Mouse (Mus musculus): ENCODE data around the gene Phpt1. TPM values are rescaled to one million over a fixed set of nuclear protein-coding genes. Genes with fewer than 3 reads are reported as not detected.
A peak's percentile ranks its signal among the peaks of the same experiment; 100 is the strongest.

Phpt1 gene
- total and polyA plus RNA-seq, 2 experiments from 2014 or later: 39.8 to 192 TPM

- ATAC-seq (ENCODE audit: low FRiP score) (no peak), DNase-seq (ENCODE audit: low spot score) (no peak)
- 93% methylated on average over 5 of the region's 5 CpGs for WGBS
- H3K27me3 ChIP-seq (ENCODE audit: insufficient read depth, low read length): no peaks in the 10 kb centered on the region
- no peak overlapping the region for H3K9ac ChIP-seq (replicated peaks; ENCODE audit: low read length, poor library complexity, severe bottlenecking)
- H3K4me3 ChIP-seq (ENCODE audit: low read depth, low read length): no peak overlapping the region
- no peaks in the 10 kb centered on the region for H3K9me3 ChIP-seq (ENCODE audit: low read length)
- peaks cover 86% of the 10 kb centered on the region for H3K36me3 ChIP-seq (ENCODE audit: insufficient read depth, low read length)
- no peaks in the 10 kb centered on the region for H3K4me1 ChIP-seq (ENCODE audit: insufficient read depth, low read length)
- TF ChIP-seq CTCF (IDR thresholded peaks at IDR 0.05): no peak
- no peak overlapping the region for H3K27ac ChIP-seq (ENCODE audit: low read depth, low read length)
- H3K4me2 ChIP-seq (ENCODE audit: low read depth, low read length, poor library complexity, severe bottlenecking): no peak overlapping the region
Measured at GRCm38 (mm10) chr2:25596765-25597510, 21.9 kb upstream of the Phpt1 start.

- peaks cover 64% of the 10 kb centered on the region for H3K36me3 ChIP-seq (ENCODE audit: insufficient read depth, low read length)
- no peak overlapping the region for H3K4me2 ChIP-seq (ENCODE audit: low read depth, low read length, poor library complexity, severe bottlenecking)
- H3K9ac ChIP-seq (replicated peaks; ENCODE audit: low read length, poor library complexity, severe bottlenecking): no peak overlapping the region
- H3K9me3 ChIP-seq (ENCODE audit: low read length): no peaks in the 10 kb centered on the region
- WGBS: 85% methylated on average over 2 of the region's 2 CpGs
- no peak overlapping the region for H3K27ac ChIP-seq (ENCODE audit: low read depth, low read length)
- no peak overlapping the region for H3K4me3 ChIP-seq (ENCODE audit: low read depth, low read length)
- DNase-seq (ENCODE audit: low spot score) (no peak), ATAC-seq (ENCODE audit: low FRiP score) (no peak)
- TF ChIP-seq CTCF (IDR thresholded peaks at IDR 0.05): peak; percentile 52
- no peaks in the 10 kb centered on the region for H3K4me1 ChIP-seq (ENCODE audit: insufficient read depth, low read length)
- no peaks in the 10 kb centered on the region for H3K27me3 ChIP-seq (ENCODE audit: insufficient read depth, low read length)
Measured at GRCm38 (mm10) chr2:25591863-25592262, 16.8 kb upstream of the Phpt1 start.

- Histone ChIP-seq H3K27me3 (ENCODE audit: insufficient read depth, low read length) (no peaks in the 10 kb centered on the region), H3K36me3 (ENCODE audit: insufficient read depth, low read length) (peaks cover 60% of the 10 kb centered on the region), H3K27ac (ENCODE audit: low read depth, low read length) (no peak overlapping the region), H3K9me3 (ENCODE audit: low read length) (no peaks in the 10 kb centered on the region), H3K4me3 (ENCODE audit: low read depth, low read length) (no peak overlapping the region), H3K4me1 (ENCODE audit: insufficient read depth, low read length) (no peaks in the 10 kb centered on the region), H3K4me2 (ENCODE audit: low read depth, low read length, poor library complexity, severe bottlenecking) (no peak overlapping the region), H3K9ac (replicated peaks; ENCODE audit: low read length, poor library complexity, severe bottlenecking) (no peak overlapping the region)
- TF ChIP-seq CTCF (IDR thresholded peaks at IDR 0.05): no peak
- WGBS: 95% methylated on average over 8 of the region's 8 CpGs
- no peak for ATAC-seq (ENCODE audit: low FRiP score)
- DNase-seq (ENCODE audit: low spot score): no peak
Measured at GRCm38 (mm10) chr2:25588227-25588907, 13.3 kb upstream of the Phpt1 start.

- no peak for ATAC-seq (ENCODE audit: low FRiP score)
- DNase-seq (ENCODE audit: low spot score): no peak
- no peaks in the 10 kb centered on the region for H3K27me3 ChIP-seq (ENCODE audit: insufficient read depth, low read length)
- no peaks in the 10 kb centered on the region for H3K9me3 ChIP-seq (ENCODE audit: low read length)
- no peak overlapping the region for H3K4me3 ChIP-seq (ENCODE audit: low read depth, low read length)
- no peak overlapping the region for H3K4me2 ChIP-seq (ENCODE audit: low read depth, low read length, poor library complexity, severe bottlenecking)
- no peak overlapping the region for H3K27ac ChIP-seq (ENCODE audit: low read depth, low read length)
- WGBS: 92% methylated on average over 8 of the region's 8 CpGs
- H3K9ac ChIP-seq (replicated peaks; ENCODE audit: low read length, poor library complexity, severe bottlenecking): no peak overlapping the region
- peaks cover 5% of the 10 kb centered on the region for H3K4me1 ChIP-seq (ENCODE audit: insufficient read depth, low read length)
- H3K36me3 ChIP-seq (ENCODE audit: insufficient read depth, low read length): peaks cover 51% of the 10 kb centered on the region
- no peak for TF ChIP-seq CTCF (IDR thresholded peaks at IDR 0.05)
Measured at GRCm38 (mm10) chr2:25587290-25587689, 12.3 kb upstream of the Phpt1 start.

GRCm38 (mm10) chr2:25585601-25586000 is 10.6 kb upstream of the Phpt1 start:
- Histone ChIP-seq H3K9me3 (ENCODE audit: low read length) (no peaks in the 10 kb centered on the region), H3K4me2 (ENCODE audit: low read depth, low read length, poor library complexity, severe bottlenecking) (no peak overlapping the region), H3K9ac (replicated peaks; ENCODE audit: low read length, poor library complexity, severe bottlenecking) (no peak overlapping the region), H3K36me3 (ENCODE audit: insufficient read depth, low read length) (peaks cover 35% of the 10 kb centered on the region), H3K4me1 (ENCODE audit: insufficient read depth, low read length) (peaks cover 15% of the 10 kb centered on the region), H3K27me3 (ENCODE audit: insufficient read depth, low read length) (peaks cover under 1% of the 10 kb centered on the region; the same call in 1 of the 2 replicates), H3K27ac (ENCODE audit: low read depth, low read length) (no peak overlapping the region), H3K4me3 (ENCODE audit: low read depth, low read length) (no peak overlapping the region)
- 85% methylated on average over 3 of the region's 3 CpGs for WGBS
- ATAC-seq (ENCODE audit: low FRiP score): no peak
- no peak for TF ChIP-seq CTCF (IDR thresholded peaks at IDR 0.05)
- DNase-seq (ENCODE audit: low spot score): no peak

- DNase-seq (ENCODE audit: low spot score): no peak
- TF ChIP-seq CTCF (IDR thresholded peaks at IDR 0.05): no peak
- Histone ChIP-seq H3K36me3 (ENCODE audit: insufficient read depth, low read length) (peaks cover 32% of the 10 kb centered on the region), H3K27me3 (ENCODE audit: insufficient read depth, low read length) (peaks cover 8% of the 10 kb centered on the region), H3K4me1 (ENCODE audit: insufficient read depth, low read length) (peaks cover 19% of the 10 kb centered on the region), H3K27ac (ENCODE audit: low read depth, low read length) (no peak overlapping the region), H3K9ac (replicated peaks; ENCODE audit: low read length, poor library complexity, severe bottlenecking) (no peak overlapping the region), H3K4me2 (ENCODE audit: low read depth, low read length, poor library complexity, severe bottlenecking) (no peak overlapping the region), H3K4me3 (ENCODE audit: low read depth, low read length) (no peak overlapping the region), H3K9me3 (ENCODE audit: low read length) (no peaks in the 10 kb centered on the region)
- ATAC-seq (ENCODE audit: low FRiP score): no peak
- 93% methylated on average over 4 of the region's 4 CpGs for WGBS
Measured at GRCm38 (mm10) chr2:25584856-25585255, 9.8 kb upstream of the Phpt1 start.

Measured in midbrain, postnatal 0 days (tissue).